Mouse (Mus musculus): ENCODE results near the gene Trmt1. TPM values are rescaled to one million over a fixed set of nuclear protein-coding genes. Genes with fewer than 3 reads are reported as not detected.

Trmt1 gene
- polyA plus RNA-seq, 1 experiment from 2014 or later: 56.9 TPM

DNA sequence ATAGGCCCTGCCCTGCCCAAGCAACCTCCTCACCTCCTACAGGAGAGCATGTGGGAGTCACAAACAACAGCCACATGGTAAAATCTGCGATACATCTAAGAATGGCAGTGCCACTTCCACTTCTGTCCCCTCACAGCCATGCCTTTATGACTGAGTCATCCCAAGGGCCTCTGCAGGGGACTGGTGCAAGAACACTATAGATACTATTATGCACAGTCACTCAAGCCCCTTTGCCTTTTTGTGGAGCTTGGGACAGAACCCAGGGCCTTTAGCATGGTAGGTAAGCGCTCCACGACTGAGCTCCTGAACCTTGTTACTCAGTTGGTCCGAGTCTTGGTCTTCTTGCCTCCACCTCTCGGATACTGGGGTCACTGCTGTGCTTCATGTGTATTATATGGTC, 8.8 kb upstream of the Trmt1 start:
- Histone ChIP-seq H3K4me1 (ENCODE audit: control insufficient read depth, insufficient read depth, low read length) (no peaks in the 10 kb centered on the region), H3K9me3 (ENCODE audit: control insufficient read depth, low read length) (no peaks in the 10 kb centered on the region), H3K4me3 (replicated peaks; ENCODE audit: low read depth, low read length) (no peak overlapping the region), H3K4me2 (ENCODE audit: low read length) (no peak overlapping the region), H3K9ac (replicated peaks; ENCODE audit: low read length) (no peak overlapping the region), H3K27ac (replicated peaks; ENCODE audit: low read depth, low read length) (no peak overlapping the region), H3K27me3 (ENCODE audit: control insufficient read depth, insufficient read depth, low read length) (no peaks in the 10 kb centered on the region), H3K36me3 (ENCODE audit: control insufficient read depth, insufficient read depth, low read length) (peaks cover 43% of the 10 kb centered on the region)
- DNase-seq (no peak), ATAC-seq (ENCODE audit: low FRiP score, low TSS enrichment) (no peak)
- 96% methylated on average over 5 of the region's 5 CpGs for WGBS

DNA sequence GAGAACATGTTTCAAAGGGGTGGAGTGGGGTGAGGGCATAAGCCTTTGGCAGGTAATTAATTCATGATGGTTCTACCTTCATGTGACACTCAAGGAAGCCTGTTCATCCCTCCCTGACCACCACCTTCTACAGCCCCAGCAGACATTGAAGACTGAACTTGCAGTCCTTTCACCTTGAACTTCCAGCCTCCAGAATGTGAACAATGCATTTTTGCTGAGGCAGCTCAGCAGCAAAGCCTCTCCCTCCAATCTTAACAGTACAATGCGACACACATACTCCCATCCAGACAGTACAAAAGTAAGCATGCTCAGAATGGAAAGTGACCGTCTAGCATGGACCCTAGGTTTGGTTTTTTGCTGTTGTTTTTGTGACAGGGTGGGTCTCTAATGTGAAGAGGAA, 4.6 kb upstream of the Trmt1 start:
- no peaks in the 10 kb centered on the region for H3K9me3 ChIP-seq (ENCODE audit: control insufficient read depth, low read length)
- no peak overlapping the region for H3K9ac ChIP-seq (replicated peaks; ENCODE audit: low read length)
- H3K27ac ChIP-seq (replicated peaks; ENCODE audit: low read depth, low read length): no peak overlapping the region
- peaks cover 17% of the 10 kb centered on the region for H3K4me1 ChIP-seq (ENCODE audit: control insufficient read depth, insufficient read depth, low read length)
- H3K27me3 ChIP-seq (ENCODE audit: control insufficient read depth, insufficient read depth, low read length): no peaks in the 10 kb centered on the region
- ATAC-seq (ENCODE audit: low FRiP score, low TSS enrichment) (no peak), DNase-seq (no peak)
- peaks cover 4% of the 10 kb centered on the region; the same call in 1 of the 2 replicates for H3K36me3 ChIP-seq (ENCODE audit: control insufficient read depth, insufficient read depth, low read length)
- WGBS: 88% methylated on average over 2 of the region's 2 CpGs
- no peak overlapping the region for H3K4me2 ChIP-seq (ENCODE audit: low read length)
- no peak overlapping the region for H3K4me3 ChIP-seq (replicated peaks; ENCODE audit: low read depth, low read length)

DNA sequence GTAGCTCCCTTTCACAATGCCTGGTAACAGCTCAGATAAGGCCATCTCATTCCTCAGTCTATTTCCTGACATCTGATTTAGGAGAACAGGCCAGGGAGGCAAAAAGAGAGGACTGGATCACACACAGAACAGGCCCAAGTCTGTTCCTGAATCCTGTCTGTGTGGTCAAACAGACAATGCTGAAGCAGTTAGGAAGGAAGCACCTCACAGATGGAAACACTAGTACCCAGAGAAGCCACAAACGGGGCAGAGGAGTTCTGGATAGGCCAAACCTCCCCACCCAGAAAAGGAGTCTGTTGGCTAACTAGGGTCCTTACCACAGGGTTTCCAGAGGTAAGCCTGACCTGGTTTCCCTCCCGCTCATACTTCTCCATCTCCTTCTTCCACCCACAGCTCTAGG, 3.9 kb upstream of the Trmt1 start:
- DNase-seq (no peak), ATAC-seq (ENCODE audit: low FRiP score, low TSS enrichment) (no peak)
- no peaks in the 10 kb centered on the region for H3K36me3 ChIP-seq (ENCODE audit: control insufficient read depth, insufficient read depth, low read length)
- no peak overlapping the region for H3K4me3 ChIP-seq (replicated peaks; ENCODE audit: low read depth, low read length)
- H3K9ac ChIP-seq (replicated peaks; ENCODE audit: low read length): no peak overlapping the region
- H3K4me2 ChIP-seq (ENCODE audit: low read length): no peak overlapping the region
- H3K9me3 ChIP-seq (ENCODE audit: control insufficient read depth, low read length): no peaks in the 10 kb centered on the region
- peaks cover 20% of the 10 kb centered on the region for H3K4me1 ChIP-seq (ENCODE audit: control insufficient read depth, insufficient read depth, low read length)
- H3K27me3 ChIP-seq (ENCODE audit: control insufficient read depth, insufficient read depth, low read length): no peaks in the 10 kb centered on the region
- WGBS: 81% methylated on average over 2 of the region's 2 CpGs
- H3K27ac ChIP-seq (replicated peaks; ENCODE audit: low read depth, low read length): no peak overlapping the region

DNA sequence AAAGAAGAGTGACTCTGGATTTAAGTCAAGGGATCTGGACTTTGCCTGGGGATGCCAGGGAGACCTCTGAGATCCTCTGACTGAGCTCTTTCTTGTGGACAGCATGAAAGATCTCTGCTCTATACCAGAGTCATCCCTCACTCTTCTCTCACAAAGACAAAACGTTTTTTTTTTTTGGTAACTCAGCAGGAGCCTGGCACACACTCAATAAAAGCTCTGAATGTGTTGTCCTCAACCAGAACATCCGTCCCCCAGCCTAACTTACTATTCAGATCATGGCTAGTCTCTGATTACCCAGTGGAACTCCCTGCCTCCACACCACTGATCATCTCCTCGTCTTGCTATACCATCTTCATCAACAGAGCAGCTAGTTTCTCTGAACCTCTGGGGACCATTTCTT, 1.6 kb upstream of the Trmt1 start:
- Histone ChIP-seq H3K4me1 (ENCODE audit: control insufficient read depth, insufficient read depth, low read length) (peaks cover 28% of the 10 kb centered on the region), H3K4me2 (ENCODE audit: low read length) (no peak overlapping the region), H3K36me3 (ENCODE audit: control insufficient read depth, insufficient read depth, low read length) (no peaks in the 10 kb centered on the region), H3K27me3 (ENCODE audit: control insufficient read depth, insufficient read depth, low read length) (no peaks in the 10 kb centered on the region), H3K9me3 (ENCODE audit: control insufficient read depth, low read length) (no peaks in the 10 kb centered on the region), H3K9ac (replicated peaks; ENCODE audit: low read length) (no peak overlapping the region), H3K27ac (replicated peaks; ENCODE audit: low read depth, low read length) (no peak overlapping the region), H3K4me3 (replicated peaks; ENCODE audit: low read depth, low read length) (no peak overlapping the region)
- DNase-seq (no peak), ATAC-seq (ENCODE audit: low FRiP score, low TSS enrichment) (no peak)
- WGBS: 31% methylated on average over 3 of the region's 3 CpGs

DNA sequence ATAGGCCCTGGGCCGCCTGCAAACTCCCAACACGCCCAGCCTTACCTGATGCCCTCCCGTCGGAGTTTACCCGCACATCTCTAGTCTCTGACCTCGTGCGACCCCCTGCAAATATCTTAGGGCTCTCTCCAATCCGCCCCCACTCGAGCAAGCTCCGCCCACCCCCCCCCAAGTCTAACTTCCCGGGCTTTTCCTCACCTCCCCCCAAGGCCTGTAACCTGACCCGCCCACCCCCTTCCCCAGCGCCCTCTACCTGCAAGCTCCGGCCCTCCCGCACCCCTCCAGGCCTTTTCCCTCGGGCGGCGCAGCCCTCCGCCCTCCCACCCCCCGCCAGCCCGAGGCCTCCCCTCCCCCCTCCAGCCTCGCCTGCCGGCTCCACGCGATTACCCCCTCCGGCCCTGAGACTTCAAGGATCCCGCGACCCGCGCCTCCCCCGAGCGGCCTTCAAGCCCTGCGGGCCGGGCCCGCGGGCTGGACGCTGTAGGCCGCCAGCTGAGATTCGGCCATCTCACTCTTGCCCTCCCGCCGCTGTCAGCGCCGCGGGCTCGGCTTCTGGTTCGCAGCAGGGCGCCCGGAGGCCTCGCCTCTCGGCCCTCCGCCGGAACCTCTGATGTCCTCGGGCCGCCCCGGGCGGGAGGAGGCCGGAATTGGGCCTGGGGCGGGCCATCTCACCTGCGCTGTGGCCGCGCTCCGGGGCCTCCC, 1.0 kb downstream of the Trmt1 start:
- Histone ChIP-seq H3K27ac (replicated peaks; ENCODE audit: low read depth, low read length) (peak overlapping the region; percentile 89), H3K9ac (replicated peaks; ENCODE audit: low read length) (peak overlapping the region; percentile 98), H3K36me3 (ENCODE audit: control insufficient read depth, insufficient read depth, low read length) (peaks cover 8% of the 10 kb centered on the region), H3K9me3 (ENCODE audit: control insufficient read depth, low read length) (no peaks in the 10 kb centered on the region), H3K4me3 (replicated peaks; ENCODE audit: low read depth, low read length) (peak overlapping the region; percentile 100), H3K4me1 (ENCODE audit: control insufficient read depth, insufficient read depth, low read length) (peaks cover 36% of the 10 kb centered on the region), H3K27me3 (ENCODE audit: control insufficient read depth, insufficient read depth, low read length) (no peaks in the 10 kb centered on the region), H3K4me2 (ENCODE audit: low read length) (peak overlapping the region; percentile 91)
- DNase-seq: peak; percentile 63
- ATAC-seq (ENCODE audit: low FRiP score, low TSS enrichment): peak; percentile 17
- WGBS: under 1% methylated on average over 62 of the region's 62 CpGs

DNA sequence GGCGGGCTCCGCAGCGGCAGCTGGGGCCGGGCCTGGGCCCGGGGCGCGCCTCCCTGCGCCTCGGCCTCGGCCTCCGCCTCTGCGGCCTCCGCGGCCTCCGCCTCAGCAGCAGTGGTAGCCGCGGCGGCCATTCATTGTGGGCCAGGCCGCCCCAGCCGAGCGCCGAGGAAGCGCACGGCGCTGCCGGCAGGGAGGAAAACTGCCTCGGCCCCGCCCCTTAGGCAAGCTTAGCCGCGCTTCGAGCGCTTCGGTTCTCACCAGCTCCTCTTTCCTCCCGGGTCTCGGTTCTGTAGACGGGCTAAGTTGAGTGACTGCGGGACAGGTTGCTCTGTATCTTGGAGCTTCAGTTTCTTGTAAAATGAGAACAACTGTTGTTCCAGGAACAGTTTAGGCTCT, 1.6 kb downstream of the Trmt1 start, which contains the start of gene Nacc1:
TSS of gene Nacc1 (minus strand) at position 158 of the 396 bp plus-strand sequence.
- ATAC-seq (ENCODE audit: low FRiP score, low TSS enrichment) (peak; percentile 87), DNase-seq (peak; percentile 95)
- H3K9ac ChIP-seq (replicated peaks; ENCODE audit: low read length): peak within 1 kb of the TSS; percentile 98
- no peaks in the 10 kb centered on the region for H3K9me3 ChIP-seq (ENCODE audit: control insufficient read depth, low read length)
- H3K27me3 ChIP-seq (ENCODE audit: control insufficient read depth, insufficient read depth, low read length): no peaks in the 10 kb centered on the region
- peaks cover 14% of the 10 kb centered on the region for H3K36me3 ChIP-seq (ENCODE audit: control insufficient read depth, insufficient read depth, low read length)
- peaks cover 36% of the 10 kb centered on the region for H3K4me1 ChIP-seq (ENCODE audit: control insufficient read depth, insufficient read depth, low read length)
- under 1% methylated on average over 37 of the region's 37 CpGs for WGBS
- peak within 1 kb of the TSS; percentile 91 for H3K4me2 ChIP-seq (ENCODE audit: low read length)
- peak within 1 kb of the TSS; percentile 100 for H3K4me3 ChIP-seq (replicated peaks; ENCODE audit: low read depth, low read length)
- peak within 1 kb of the TSS; percentile 89 for H3K27ac ChIP-seq (replicated peaks; ENCODE audit: low read depth, low read length)

DNA sequence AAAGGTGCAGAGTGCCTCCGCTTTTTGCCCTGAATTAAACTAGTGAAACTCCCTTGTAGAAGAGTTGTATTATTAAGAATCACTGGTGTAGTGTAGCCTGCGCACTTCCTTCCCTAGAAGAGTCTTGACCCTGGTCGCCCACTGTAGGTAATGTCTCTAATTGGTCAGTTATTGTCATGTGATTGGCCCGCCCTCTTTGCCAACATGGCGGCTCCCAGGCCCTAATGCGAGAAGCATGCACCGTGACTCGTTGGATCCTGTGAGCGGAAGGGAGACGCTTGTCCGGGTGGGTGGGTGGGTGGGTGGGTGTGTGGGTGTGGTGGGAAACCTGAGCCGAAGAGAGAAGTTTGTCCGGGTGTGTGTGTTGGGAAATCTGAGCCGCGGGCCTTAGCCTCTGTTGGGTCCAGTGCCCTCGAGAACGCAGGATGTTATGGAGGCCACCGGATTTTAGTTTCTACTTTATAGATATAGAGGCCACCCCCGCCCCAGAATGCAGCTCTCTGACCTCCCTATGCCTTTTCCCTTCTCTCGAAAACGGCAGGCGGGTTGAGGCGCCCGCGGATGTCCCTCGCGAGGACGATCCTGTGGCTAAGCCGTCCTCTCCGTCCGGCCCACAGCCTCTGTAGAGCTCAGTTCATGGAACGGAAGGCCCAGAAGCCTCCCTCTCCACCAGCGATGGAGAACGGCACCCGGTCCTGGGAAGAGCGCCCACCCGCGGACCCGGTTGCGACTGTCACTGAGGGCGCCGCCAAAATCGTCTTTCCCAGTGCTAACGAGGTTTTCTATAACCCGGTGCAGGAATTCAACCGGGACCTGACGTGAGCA, 3.2 kb downstream of the Trmt1 start:
- peak overlapping the region; percentile 67 for H3K9ac ChIP-seq (replicated peaks; ENCODE audit: low read length)
- ATAC-seq (ENCODE audit: low FRiP score, low TSS enrichment): peak; percentile 90
- H3K4me2 ChIP-seq (ENCODE audit: low read length): peak overlapping the region; percentile 91
- 0 out of 2 replicates have a peak overlapping the region, but pooled peaks have one; percentile 1 for H3K27ac ChIP-seq (replicated peaks; ENCODE audit: low read depth, low read length)
- under 1% methylated on average over 47 of the region's 47 CpGs for WGBS
- peaks cover 28% of the 10 kb centered on the region for H3K36me3 ChIP-seq (ENCODE audit: control insufficient read depth, insufficient read depth, low read length)
- peaks cover 36% of the 10 kb centered on the region for H3K4me1 ChIP-seq (ENCODE audit: control insufficient read depth, insufficient read depth, low read length)
- no peaks in the 10 kb centered on the region for H3K9me3 ChIP-seq (ENCODE audit: control insufficient read depth, low read length)
- no peaks in the 10 kb centered on the region for H3K27me3 ChIP-seq (ENCODE audit: control insufficient read depth, insufficient read depth, low read length)
- H3K4me3 ChIP-seq (replicated peaks; ENCODE audit: low read depth, low read length): peak overlapping the region; percentile 73
- DNase-seq: peak; percentile 94

DNA sequence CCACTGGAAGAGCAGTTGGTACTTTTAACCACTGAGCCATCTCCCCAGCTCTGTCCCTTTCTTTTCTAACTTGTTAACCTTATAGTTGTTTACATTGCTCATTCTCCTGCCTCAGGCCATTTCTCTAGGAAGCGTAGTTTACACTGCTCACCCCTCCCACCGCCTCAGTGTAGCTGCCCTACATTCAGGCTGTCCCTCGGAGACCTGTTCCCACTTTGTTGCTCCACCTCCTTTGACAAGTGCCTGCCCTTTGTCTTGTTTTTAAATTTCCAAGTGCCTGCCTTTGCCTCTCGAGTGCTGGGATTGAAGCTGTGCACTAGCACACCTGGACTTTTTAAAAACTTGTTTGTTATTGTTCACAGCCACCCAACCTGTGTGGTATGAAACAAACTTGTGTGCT, 7.2 kb downstream of the Trmt1 start:
- WGBS: 85% methylated on average over 4 of the region's 4 CpGs
- Histone ChIP-seq H3K9me3 (ENCODE audit: control insufficient read depth, low read length) (no peaks in the 10 kb centered on the region), H3K4me3 (replicated peaks; ENCODE audit: low read depth, low read length) (no peak overlapping the region), H3K4me1 (ENCODE audit: control insufficient read depth, insufficient read depth, low read length) (peaks cover 14% of the 10 kb centered on the region), H3K27ac (replicated peaks; ENCODE audit: low read depth, low read length) (no peak overlapping the region), H3K4me2 (ENCODE audit: low read length) (no peak overlapping the region), H3K36me3 (ENCODE audit: control insufficient read depth, insufficient read depth, low read length) (peaks cover 58% of the 10 kb centered on the region), H3K27me3 (ENCODE audit: control insufficient read depth, insufficient read depth, low read length) (no peaks in the 10 kb centered on the region), H3K9ac (replicated peaks; ENCODE audit: low read length) (no peak overlapping the region)
- DNase-seq (no peak), ATAC-seq (ENCODE audit: low FRiP score, low TSS enrichment) (no peak)
